Mouse (Mus musculus) E14TG2a.4 (cell line): ENCODE measurements around the gene Ppp1r10.

Source experiments
- CTCF ChIP-seq: conservative IDR thresholded peaks from 2 replicates; pipeline ENCODE4 v1.5.1; 2014; ENCODE audit warnings: low read length
- NANOG ChIP-seq: IDR thresholded peaks from 2 replicates; pipeline ENCODE4 v1.6.1; 2014; ENCODE audit warnings: borderline replicate concordance, low read length, mixed read lengths

DNA sequence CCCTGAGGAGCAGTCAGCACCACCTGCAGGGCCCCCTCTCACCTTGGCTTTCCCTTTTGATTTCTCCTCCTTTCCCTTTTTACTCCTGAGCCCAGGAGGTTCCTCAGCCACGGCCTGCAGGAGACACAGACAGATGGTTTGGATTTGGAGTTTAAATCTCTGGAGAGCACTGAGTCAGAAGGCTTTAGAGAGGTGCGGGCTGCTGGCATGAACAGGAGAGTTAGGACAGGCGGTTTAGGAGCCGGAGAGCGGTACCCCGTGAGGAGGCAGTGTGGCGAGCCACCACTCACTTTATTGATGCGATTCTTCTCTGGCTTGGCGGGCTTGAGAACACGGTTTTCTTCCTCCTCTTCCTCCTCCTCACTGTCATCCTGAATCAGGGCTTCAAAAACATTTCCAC lies 47.0 kb downstream of the Ppp1r10 start:
- TF ChIP-seq CTCF, result no peak
- no peak for TF ChIP-seq NANOG
